Mouse (Mus musculus) embryonic facial prominence, embryonic 14.5 days (tissue): ENCODE results near the gene Icam2. TPM values are rescaled to one million over a fixed set of nuclear protein-coding genes. Genes with fewer than 3 reads are reported as not detected.

Experiments used
- ATAC-seq: fragments of 200-750 bp; cut with Nextera tagmentation; 2 replicates; pipeline ENCODE4 v1.8.0; 2017; ENCODE audit warnings: low read depth, moderate number of reproducible peaks, moderate TSS enrichment
- DNase-seq: peaks from one replicate; pipeline ENCODE4 v3.0.0-alpha.2; 2015; ENCODE audit warnings: low spot score
- H3K27ac ChIP-seq: fragments of 300-500 bp; sonication (generic); replicated peaks from 2 replicates; pipeline ENCODE4 v1.5.1; 2014; ENCODE audit warnings: low read depth, mild to moderate bottlenecking, low read length, moderate library complexity
- H3K27me3 ChIP-seq: fragments of 300-500 bp; sonication (generic); replicated peaks from 2 replicates; pipeline ENCODE4 v1.6.1; 2014; ENCODE audit warnings: low read length; ENCODE audit not compliant: control insufficient read depth, insufficient read depth
- H3K36me3 ChIP-seq: fragments of 300-500 bp; sonication (generic); 2 replicates; pipeline ENCODE4 v1.6.1; 2014; ENCODE audit warnings: low read length, mixed read lengths; ENCODE audit not compliant: control insufficient read depth, insufficient read depth
- H3K4me1 ChIP-seq: fragments of 300-500 bp; sonication (generic); 2 replicates; pipeline ENCODE4 v1.6.1; 2014; ENCODE audit warnings: antibody characterized with exemption, low read length; ENCODE audit not compliant: control insufficient read depth, insufficient read depth
- H3K4me2 ChIP-seq: fragments of 300-500 bp; sonication (generic); 2 replicates; pipeline ENCODE4 v1.6.1; 2014; ENCODE audit warnings: low read depth, mild to moderate bottlenecking, low read length, moderate library complexity, mixed read lengths
- H3K4me3 ChIP-seq: fragments of 300-500 bp; sonication (generic); 2 replicates; pipeline ENCODE4 v1.5.1; 2014; ENCODE audit warnings: low read depth, mild to moderate bottlenecking, low read length
- H3K9ac ChIP-seq: fragments of 300-500 bp; sonication (generic); 2 replicates; pipeline ENCODE4 v1.6.1; 2014; ENCODE audit warnings: low read depth, mild to moderate bottlenecking, low read length, moderate library complexity, mixed read lengths
- H3K9me3 ChIP-seq: fragments of 300-500 bp; sonication (generic); 2 replicates; pipeline ENCODE4 v1.6.1; 2016; ENCODE audit warnings: low read length; ENCODE audit not compliant: control insufficient read depth
- WGBS: fragments of 180-500 bp; shearing (Covaris S2); extraction: QIAGEN DNeasy Blood & Tissue Kit; methylation state at CpG from one replicate; pipeline ENCODE4 v1.1.7; 2014; 5-methylcytosine and 5-hydroxymethylcytosine counted together
- polyA plus RNA-seq: library from polyadenylated mRNA; unstranded; fragments of >200 nt; fragmentation: Nextera tagmentation; extraction: Ambion mirVana; gene quantifications from 2 replicates; pipeline ENCODE4 v1.2.1, GENCODE M21; 2014

Gene Icam2
- polyA plus RNA-seq, 1 experiment from 2014 or later, result 44.3 TPM

- no peak for DNase-seq
- no peak overlapping the region; the same call in 1 of the 2 replicates for H3K27ac ChIP-seq
- H3K4me1 ChIP-seq, result 0 out of 2 replicates have a peak, but pooled peaks cover 6% of the 10 kb centered on the region
- WGBS, result 33% methylated on average over 11 of the region's 11 CpGs
- H3K4me2 ChIP-seq, result no peak overlapping the region
- ATAC-seq, result peak; percentile 78
- H3K27me3 ChIP-seq, result no peaks in the 10 kb centered on the region
- H3K9me3 ChIP-seq, result no peaks in the 10 kb centered on the region
- no peaks in the 10 kb centered on the region for H3K36me3 ChIP-seq
- H3K4me3 ChIP-seq, result no peak overlapping the region
- 0 out of 2 replicates have a peak overlapping the region, but pooled peaks have one; percentile 11 for H3K9ac ChIP-seq
Observed at GRCm38 (mm10) chr11:106373998-106374397, 13.9 kb downstream of the Icam2 start.

DNA sequence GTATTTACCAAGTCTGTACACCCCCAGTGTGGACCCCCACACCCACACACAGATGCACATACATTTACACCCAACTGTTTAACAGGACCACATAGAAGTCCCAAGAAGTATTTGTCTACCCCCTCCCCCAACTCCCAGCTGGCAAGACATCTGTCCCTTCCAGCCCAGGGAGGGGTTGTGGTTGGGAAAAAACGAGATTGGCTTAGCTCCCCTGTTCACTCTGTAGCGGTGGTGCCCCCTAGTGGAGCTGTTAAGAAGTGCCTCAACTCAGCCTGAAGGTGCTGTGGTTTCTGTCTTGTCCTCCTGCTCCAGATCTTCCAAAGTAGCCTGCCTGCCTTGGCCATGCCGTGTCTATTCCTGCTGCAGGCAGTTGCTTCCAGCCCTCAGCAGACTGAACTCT is 21.6 kb downstream of the Icam2 start:
- Histone ChIP-seq H3K27me3 (no peaks in the 10 kb centered on the region), H3K4me2 (no peak overlapping the region), H3K9ac (no peak overlapping the region), H3K27ac (no peak overlapping the region), H3K36me3 (no peaks in the 10 kb centered on the region), H3K4me3 (no peak overlapping the region), H3K4me1 (peaks cover 9% of the 10 kb centered on the region), H3K9me3 (no peaks in the 10 kb centered on the region)
- ATAC-seq (peak; percentile 60; the same call in 1 of the 2 replicates), DNase-seq (peak; percentile 80)
- WGBS, result 4% methylated on average over 3 of the region's 3 CpGs

DNA sequence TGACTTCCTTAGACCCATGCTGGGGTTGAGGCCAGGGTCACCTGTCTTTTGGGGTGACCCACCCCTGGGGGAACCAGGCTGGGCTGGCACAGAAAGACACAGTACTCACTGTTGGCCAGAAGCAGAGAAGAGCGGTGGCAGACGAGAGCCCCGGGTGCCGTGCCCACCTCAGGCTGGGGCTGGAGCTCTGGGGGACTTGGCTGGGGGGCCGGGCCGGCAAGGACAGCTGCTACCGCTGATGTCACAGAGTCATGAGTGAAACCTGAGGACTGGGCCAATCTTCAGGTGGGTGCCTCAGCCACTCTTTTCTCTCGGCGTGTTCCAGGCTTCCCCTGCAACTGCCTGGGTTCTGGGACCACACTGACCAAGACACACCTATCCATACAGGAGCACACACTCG is 22.5 kb downstream of the Icam2 start, which contains the start of gene Prr29:
Gene Prr29, plus strand, starts transcription at position 107 of the 400 bp plus-strand sequence.
- Histone ChIP-seq H3K4me2 (peak within 1 kb of the TSS; percentile 31), H3K9ac (peak within 1 kb of the TSS; percentile 6; the same call in 1 of the 2 replicates), H3K27me3 (no peaks in the 10 kb centered on the region)

GRCm38 (mm10) chr11:106364712-106365111 is 23.2 kb downstream of the Icam2 start:
- Histone ChIP-seq H3K36me3 (no peaks in the 10 kb centered on the region), H3K4me3 (no peak overlapping the region), H3K9ac (peak overlapping the region; percentile 6; the same call in 1 of the 2 replicates), H3K4me2 (peak overlapping the region; percentile 31), H3K9me3 (no peaks in the 10 kb centered on the region), H3K27ac (no peak overlapping the region), H3K27me3 (no peaks in the 10 kb centered on the region), H3K4me1 (peaks cover 9% of the 10 kb centered on the region)
- peak; percentile 67 for ATAC-seq
- DNase-seq, result peak; percentile 43
- 16% methylated on average over 9 of the region's 11 CpGs for WGBS

More for the DNA sequence above, 22.5 kb downstream of the Icam2 start, which contains the start of gene Prr29:
- ATAC-seq, result no peak
- no peaks in the 10 kb centered on the region for H3K9me3 ChIP-seq
- H3K4me1 ChIP-seq, result peaks cover 9% of the 10 kb centered on the region
- H3K36me3 ChIP-seq, result no peaks in the 10 kb centered on the region
- DNase-seq, result no peak
- no peak within 1 kb of the TSS for H3K27ac ChIP-seq
- WGBS, result 67% methylated on average over 6 of the region's 10 CpGs
- no peak within 1 kb of the TSS for H3K4me3 ChIP-seq

DNA sequence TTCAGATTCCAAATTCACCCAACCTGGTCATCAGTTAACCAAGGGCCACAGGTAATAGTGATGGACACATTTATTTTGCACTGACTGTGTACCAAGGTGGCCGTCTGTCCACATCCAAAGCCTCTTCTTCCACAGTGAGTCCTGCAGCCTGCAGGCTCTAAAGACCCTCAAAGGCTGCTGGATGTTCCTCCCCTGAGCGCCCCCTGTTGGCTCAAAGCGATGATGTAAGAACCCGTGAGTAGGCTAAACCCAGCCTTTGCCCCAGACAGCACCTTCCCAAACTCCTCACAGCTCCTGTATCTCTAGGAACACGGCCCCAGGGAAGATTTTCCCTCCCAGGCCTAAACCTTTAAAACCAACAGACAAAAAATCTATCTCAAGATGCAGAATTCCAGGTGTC is 28.5 kb downstream of the Icam2 start:
- DNase-seq (no peak), ATAC-seq (no peak)
- Histone ChIP-seq H3K4me3 (no peak overlapping the region), H3K27me3 (no peaks in the 10 kb centered on the region), H3K36me3 (no peaks in the 10 kb centered on the region), H3K4me2 (no peak overlapping the region), H3K9me3 (no peaks in the 10 kb centered on the region), H3K9ac (no peak overlapping the region), H3K27ac (no peak overlapping the region), H3K4me1 (no peaks in the 10 kb centered on the region)
- WGBS, result 25% methylated on average over 5 of the region's 5 CpGs

- DNase-seq (no peak), ATAC-seq (no peak)
- Histone ChIP-seq H3K9ac (no peak overlapping the region), H3K27ac (no peak overlapping the region), H3K4me1 (no peaks in the 10 kb centered on the region), H3K36me3 (no peaks in the 10 kb centered on the region), H3K4me2 (no peak overlapping the region), H3K27me3 (no peaks in the 10 kb centered on the region), H3K4me3 (no peak overlapping the region), H3K9me3 (no peaks in the 10 kb centered on the region)
- WGBS, result 63% methylated on average over 18 of the region's 19 CpGs
Observed at GRCm38 (mm10) chr11:106355382-106356128, 32.3 kb downstream of the Icam2 start.

DNA sequence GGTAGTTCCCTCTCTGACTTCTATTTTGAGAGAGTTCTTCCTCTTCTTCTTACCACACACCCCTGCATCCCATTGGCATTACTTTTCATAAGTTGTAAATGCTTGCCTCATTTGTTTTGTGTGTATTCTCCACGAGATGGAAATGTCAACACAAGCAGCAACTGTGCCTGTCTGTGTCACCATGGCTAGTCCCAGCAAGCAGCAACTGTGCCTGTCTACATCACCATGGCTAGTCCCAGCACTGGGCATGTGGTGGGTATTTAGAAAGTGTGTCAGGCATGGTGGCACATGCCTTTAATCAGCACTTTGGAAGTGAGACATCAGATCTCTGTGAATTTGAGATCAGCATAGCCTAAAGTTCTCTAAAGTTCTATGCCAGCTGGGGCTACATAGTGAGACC is 33.7 kb downstream of the Icam2 start:
- H3K4me3 ChIP-seq, result no peak overlapping the region
- no peaks in the 10 kb centered on the region for H3K36me3 ChIP-seq
- no peak for ATAC-seq
- 46% methylated on average over 1 of the region's 1 CpGs for WGBS
- no peak overlapping the region for H3K27ac ChIP-seq
- DNase-seq, result no peak
- no peaks in the 10 kb centered on the region for H3K9me3 ChIP-seq
- H3K4me1 ChIP-seq, result no peaks in the 10 kb centered on the region
- no peaks in the 10 kb centered on the region for H3K27me3 ChIP-seq
- no peak overlapping the region for H3K9ac ChIP-seq
- H3K4me2 ChIP-seq, result no peak overlapping the region

DNA sequence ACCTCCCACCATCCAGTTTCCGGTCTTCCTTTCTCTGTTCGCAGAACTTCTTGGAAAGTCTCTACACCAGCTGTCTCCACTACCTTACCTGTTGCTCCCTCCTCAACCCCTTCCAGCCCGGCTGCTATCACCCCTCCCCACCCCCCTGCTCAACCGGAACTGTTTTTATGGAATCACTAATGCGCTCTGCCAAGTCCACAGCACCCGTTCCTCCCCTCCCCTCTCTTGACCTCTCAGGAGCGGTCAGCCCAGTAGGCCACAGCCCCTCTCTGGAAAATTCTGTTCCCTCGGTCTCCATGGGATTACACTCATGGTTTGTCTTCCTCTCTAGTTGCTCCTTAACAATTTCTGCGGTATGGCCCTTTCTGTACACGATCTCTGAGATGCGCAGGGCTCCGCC is 34.7 kb downstream of the Icam2 start, which contains the start of gene Scn4a:
Gene Scn4a, minus strand, starts transcription at position 101 of the 400 bp plus-strand sequence.
- H3K9me3 ChIP-seq, result no peaks in the 10 kb centered on the region
- WGBS, result 84% methylated on average over 12 of the region's 12 CpGs
- DNase-seq (no peak), ATAC-seq (no peak)
- no peak within 1 kb of the TSS for H3K27ac ChIP-seq
- no peaks in the 10 kb centered on the region for H3K4me1 ChIP-seq
- no peaks in the 10 kb centered on the region for H3K36me3 ChIP-seq
- no peak within 1 kb of the TSS for H3K9ac ChIP-seq
- no peak within 1 kb of the TSS for H3K4me2 ChIP-seq
- no peaks in the 10 kb centered on the region for H3K27me3 ChIP-seq
- no peak within 1 kb of the TSS for H3K4me3 ChIP-seq

DNA sequence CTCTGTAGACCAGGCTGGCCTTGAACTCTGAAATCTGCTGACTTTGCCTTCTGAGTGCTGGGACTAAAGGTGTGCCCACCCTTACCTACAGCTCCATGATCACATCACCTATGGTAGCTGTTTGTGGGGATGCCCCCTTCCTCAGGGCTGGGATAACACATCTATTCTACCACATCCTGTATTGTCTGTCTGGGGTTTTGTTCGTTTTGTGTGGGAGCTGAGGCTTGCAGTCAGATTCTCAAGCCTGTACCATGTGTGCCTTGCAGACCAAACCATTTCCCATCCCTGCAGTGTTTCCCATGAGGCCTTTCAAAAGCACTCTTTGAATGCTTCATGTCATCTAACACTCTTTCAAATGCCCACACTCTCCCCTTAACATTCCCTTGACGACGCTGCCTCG is 35.9 kb downstream of the Icam2 start:
- Histone ChIP-seq H3K9ac (no peak overlapping the region), H3K36me3 (no peaks in the 10 kb centered on the region), H3K27ac (no peak overlapping the region), H3K27me3 (no peaks in the 10 kb centered on the region), H3K4me2 (no peak overlapping the region), H3K9me3 (no peaks in the 10 kb centered on the region), H3K4me3 (no peak overlapping the region), H3K4me1 (no peaks in the 10 kb centered on the region)
- DNase-seq, result no peak
- WGBS, result 66% methylated on average over 4 of the region's 4 CpGs
- ATAC-seq, result no peak
